Mouse (Mus musculus) E14TG2a.4 (cell line): Measurements from ENCODE around the gene Ptpra.

Experiments used
- H3K27me3 ChIP-seq: 2 replicates; pipeline ENCODE4 v1.6.1; 2014; ENCODE audit warnings: low read length, control low read depth; ENCODE audit not compliant: insufficient read depth
- H3K36me3 ChIP-seq: 2 replicates; pipeline ENCODE4 v1.6.1; 2014; ENCODE audit warnings: low read length, control low read depth; ENCODE audit not compliant: insufficient read depth
- H3K4me1 ChIP-seq: replicated peaks from 2 replicates; pipeline ENCODE4 v1.6.1; 2014; ENCODE audit warnings: low read depth, low read length, control low read depth
- H3K4me3 ChIP-seq: replicated peaks from 2 replicates; pipeline ENCODE4 v1.5.1; 2014; ENCODE audit warnings: mild to moderate bottlenecking, low read length
- H3K9me3 ChIP-seq: 2 replicates; pipeline ENCODE4 v1.6.1; 2014; ENCODE audit warnings: low read length, control low read depth
- CTCF ChIP-seq: conservative IDR thresholded peaks from 2 replicates; pipeline ENCODE4 v1.5.1; 2014; ENCODE audit warnings: low read length
- NANOG ChIP-seq: IDR thresholded peaks from 2 replicates; pipeline ENCODE4 v1.6.1; 2014; ENCODE audit warnings: borderline replicate concordance, low read length, mixed read lengths
- POU5F1 ChIP-seq: IDR thresholded peaks from 2 replicates; pipeline ENCODE4 v1.6.1; 2014; ENCODE audit warnings: low read length, borderline replicate concordance

Ptpra gene

DNA sequence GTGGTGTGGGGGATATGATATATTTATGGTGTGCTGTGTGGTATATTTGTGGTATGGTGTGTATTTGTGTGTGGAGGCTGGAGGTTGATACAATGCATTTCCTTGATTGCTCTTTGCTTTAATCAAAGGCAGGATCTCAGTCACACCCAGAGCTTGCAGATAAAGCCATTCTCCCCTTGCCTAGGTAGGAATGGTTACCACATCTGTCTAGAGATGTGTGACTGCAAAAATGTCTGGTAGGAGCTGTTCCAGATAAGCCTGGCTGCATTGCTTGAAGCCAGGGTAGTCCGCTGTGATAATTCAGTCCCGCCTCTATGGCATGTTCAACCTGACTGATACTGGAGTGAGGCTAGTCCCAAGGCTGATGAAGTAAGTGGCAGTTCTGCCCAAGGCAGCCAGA is 19.9 kb downstream of the Ptpra start:
- Histone ChIP-seq H3K27me3 (no peaks in the 10 kb centered on the region), H3K4me3 (no peak overlapping the region), H3K4me1 (peaks cover 19% of the 10 kb centered on the region), H3K36me3 (no peaks in the 10 kb centered on the region), H3K9me3 (no peaks in the 10 kb centered on the region)
- TF ChIP-seq CTCF, result no peak
- no peak for TF ChIP-seq NANOG
- TF ChIP-seq POU5F1, result no peak

GRCm38 (mm10) chr2:130472908-130473510 is 22.9 kb downstream of the Ptpra start:
- Histone ChIP-seq H3K4me3 (no peak overlapping the region), H3K36me3 (no peaks in the 10 kb centered on the region), H3K4me1 (peaks cover 19% of the 10 kb centered on the region), H3K9me3 (no peaks in the 10 kb centered on the region), H3K27me3 (no peaks in the 10 kb centered on the region)
- TF ChIP-seq NANOG (no peak), CTCF (no peak), POU5F1 (no peak)

DNA sequence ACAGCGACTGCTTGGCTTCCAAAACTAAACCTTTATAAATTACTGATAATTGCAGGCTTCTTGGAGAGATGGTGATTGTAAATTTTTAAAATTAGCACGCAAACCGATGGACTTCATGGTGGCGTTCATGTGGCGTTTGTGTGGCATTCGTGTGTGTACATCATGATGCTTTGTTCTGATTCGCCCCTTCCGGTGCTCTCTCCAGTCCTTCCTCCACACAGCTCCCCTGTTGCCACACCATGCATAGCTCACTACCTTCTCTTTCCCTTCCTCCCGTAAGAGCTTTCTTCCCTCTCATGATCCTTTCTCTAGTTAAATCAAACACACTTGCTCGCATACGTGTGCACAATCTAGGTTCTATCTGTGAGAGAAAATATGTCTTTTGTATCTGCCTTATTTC is 25.7 kb downstream of the Ptpra start:
- H3K9me3 ChIP-seq, result no peaks in the 10 kb centered on the region
- TF ChIP-seq POU5F1, result no peak
- TF ChIP-seq CTCF, result no peak
- TF ChIP-seq NANOG, result no peak
- no peaks in the 10 kb centered on the region for H3K36me3 ChIP-seq
- no peaks in the 10 kb centered on the region for H3K27me3 ChIP-seq
- H3K4me1 ChIP-seq, result no peaks in the 10 kb centered on the region; the same call in 1 of the 2 replicates
- no peak overlapping the region for H3K4me3 ChIP-seq

DNA sequence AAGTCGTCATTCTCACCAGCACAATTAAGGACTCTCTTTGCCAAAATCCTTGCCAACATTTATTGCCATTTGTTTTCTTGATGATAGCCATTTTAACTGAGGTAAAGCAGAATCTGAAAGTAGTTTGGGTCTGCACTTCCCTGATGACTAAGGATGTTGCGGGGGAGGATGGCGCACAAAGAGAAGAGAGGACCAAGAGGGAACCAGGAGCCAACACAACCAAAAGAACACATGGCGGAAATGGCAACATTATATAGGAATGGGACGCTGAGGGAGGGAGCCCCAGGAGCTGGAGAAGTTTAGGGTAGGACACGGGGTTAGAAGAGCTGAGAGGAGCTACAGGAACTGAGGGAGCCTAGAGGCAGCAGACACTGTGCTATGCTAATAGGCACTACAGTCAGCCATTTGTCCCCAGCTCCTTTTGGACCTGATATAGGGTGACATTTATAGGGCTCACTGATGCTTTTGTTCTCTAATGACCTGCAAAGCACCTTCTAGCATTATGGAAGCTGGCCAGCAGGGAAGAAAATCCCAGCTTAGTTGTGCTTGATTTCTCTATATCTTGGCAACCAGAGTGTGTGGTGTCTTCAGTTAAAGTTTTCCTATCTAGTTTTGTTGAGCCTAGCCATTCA is 26.7 kb downstream of the Ptpra start:
- H3K4me1 ChIP-seq, result no peaks in the 10 kb centered on the region; the same call in 1 of the 2 replicates
- no peaks in the 10 kb centered on the region for H3K9me3 ChIP-seq
- no peaks in the 10 kb centered on the region for H3K36me3 ChIP-seq
- H3K27me3 ChIP-seq, result no peaks in the 10 kb centered on the region
- TF ChIP-seq NANOG (no peak), POU5F1 (no peak), CTCF (no peak)
- no peak overlapping the region for H3K4me3 ChIP-seq

GRCm38 (mm10) chr2:130482177-130482576 is 32.1 kb downstream of the Ptpra start:
- no peak for TF ChIP-seq NANOG
- TF ChIP-seq CTCF, result no peak
- no peak for TF ChIP-seq POU5F1
- no peaks in the 10 kb centered on the region for H3K4me1 ChIP-seq
- no peaks in the 10 kb centered on the region for H3K36me3 ChIP-seq
- no peaks in the 10 kb centered on the region for H3K9me3 ChIP-seq
- H3K27me3 ChIP-seq, result no peaks in the 10 kb centered on the region
- no peak overlapping the region for H3K4me3 ChIP-seq

GRCm38 (mm10) chr2:130482700-130483099 is 32.6 kb downstream of the Ptpra start:
- Histone ChIP-seq H3K27me3 (no peaks in the 10 kb centered on the region), H3K36me3 (no peaks in the 10 kb centered on the region), H3K4me3 (no peak overlapping the region), H3K4me1 (peaks cover 4% of the 10 kb centered on the region), H3K9me3 (no peaks in the 10 kb centered on the region)
- TF ChIP-seq CTCF, result no peak
- no peak for TF ChIP-seq NANOG
- no peak for TF ChIP-seq POU5F1

DNA sequence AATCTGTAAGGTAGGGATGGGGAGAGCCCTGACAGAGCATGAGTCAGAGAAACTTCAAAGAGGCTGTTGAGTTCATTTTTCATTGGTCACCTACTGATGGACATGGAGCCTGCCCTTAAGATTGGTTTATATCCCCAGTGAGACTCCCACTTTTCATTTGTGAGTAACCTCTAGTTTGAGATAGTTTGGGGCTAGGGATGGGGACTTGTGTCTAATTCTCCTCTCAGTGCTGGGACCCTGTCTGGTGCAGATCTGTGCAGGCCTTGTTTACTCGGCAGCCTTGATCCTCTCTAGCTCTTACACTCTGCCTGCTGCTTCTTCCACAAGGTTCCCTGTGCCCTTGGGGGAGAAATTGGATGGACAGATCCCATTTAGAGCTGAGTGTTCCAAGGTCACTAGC is 34.1 kb downstream of the Ptpra start:
- TF ChIP-seq CTCF (no peak), POU5F1 (no peak), NANOG (no peak)
- Histone ChIP-seq H3K27me3 (no peaks in the 10 kb centered on the region), H3K4me3 (no peak overlapping the region), H3K4me1 (peaks cover 16% of the 10 kb centered on the region), H3K9me3 (no peaks in the 10 kb centered on the region), H3K36me3 (no peaks in the 10 kb centered on the region)

DNA sequence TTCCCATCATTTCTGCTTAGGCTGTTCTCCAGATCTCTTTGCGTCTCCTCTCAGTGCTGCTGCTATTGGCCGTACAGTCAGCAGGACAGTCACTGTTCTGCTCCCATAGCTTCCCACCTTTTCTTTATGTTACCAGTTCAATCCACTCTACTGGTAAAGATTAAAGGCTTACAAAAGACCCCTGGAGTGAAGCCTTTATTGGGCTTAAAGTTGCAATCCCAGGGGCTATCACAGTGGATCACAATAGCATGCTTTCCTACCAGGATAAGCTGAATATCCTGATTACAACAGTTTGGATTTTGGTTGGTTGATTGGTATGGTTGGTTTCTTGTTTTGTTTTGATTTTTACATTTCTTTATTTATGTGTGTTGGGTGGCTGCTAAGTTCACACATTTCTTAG is 37.9 kb downstream of the Ptpra start:
- TF ChIP-seq POU5F1 (no peak), CTCF (no peak), NANOG (peak; percentile 94)
- Histone ChIP-seq H3K27me3 (no peaks in the 10 kb centered on the region), H3K4me1 (peaks cover 39% of the 10 kb centered on the region), H3K4me3 (no peak overlapping the region), H3K36me3 (no peaks in the 10 kb centered on the region), H3K9me3 (no peaks in the 10 kb centered on the region)
